Mouse (Mus musculus) stomach, embryonic 15.5 days (tissue): ENCODE data around the gene Iqcf4. TPM values are rescaled to one million over a fixed set of nuclear protein-coding genes. Genes with fewer than 3 reads are reported as not detected.

Experiments
- polyA plus RNA-seq: library from polyadenylated mRNA; unstranded; fragments of >200 nt; fragmentation: Nextera tagmentation; extraction: Ambion mirVana; gene quantifications from 2 replicates; pipeline ENCODE4 v1.2.1, GENCODE M21; 2015

Iqcf4 gene
- polyA plus RNA-seq, 1 experiment from 2014 or later: not detected

Other genes with a start within 250 kb of the Iqcf4 start
- gene Dusp7, start 202.4 kb downstream of the Iqcf4 start, polyA plus RNA-seq: 16.8 and 17.1 TPM in 2 replicates
- gene Rpl29, start 141.5 kb downstream of the Iqcf4 start, polyA plus RNA-seq: 805 and 953 TPM in 2 replicates
- gene Acy1, start 132.7 kb downstream of the Iqcf4 start, polyA plus RNA-seq: 37.9 and 50.7 TPM in 2 replicates
- gene Abhd14b, start 123.5 kb downstream of the Iqcf4 start, polyA plus RNA-seq: 26.2 and 26.9 TPM in 2 replicates
- 48.6 and 48.7 TPM in 2 replicates for gene Abhd14a, start 123.3 kb downstream of the Iqcf4 start, polyA plus RNA-seq
- gene Pcbp4, start 117.7 kb downstream of the Iqcf4 start, polyA plus RNA-seq: 51.8 and 58.9 TPM in 2 replicates
- 0.19 and 0.42 TPM in 2 replicates for gene Gpr62, start 105.1 kb downstream of the Iqcf4 start, polyA plus RNA-seq
- 44.3 and 46.5 TPM in 2 replicates for gene Rrp9, start 95.0 kb downstream of the Iqcf4 start, polyA plus RNA-seq
- gene Parp3, start 94.0 kb downstream of the Iqcf4 start, polyA plus RNA-seq: 2.9 and 3.7 TPM in 2 replicates
- gene Iqcf1, start 71.0 kb downstream of the Iqcf4 start, polyA plus RNA-seq: not detected in 2 replicates
- gene Iqcf5, start 56.4 kb downstream of the Iqcf4 start, polyA plus RNA-seq: not detected in 2 replicates
- not detected in 2 replicates for gene Iqcf3, start 9.4 kb downstream of the Iqcf4 start, polyA plus RNA-seq
- gene Iqcf6, start 55.6 kb upstream of the Iqcf4 start, polyA plus RNA-seq: not detected in 2 replicates
- not detected in 2 replicates for gene Grm2, start 85.1 kb upstream of the Iqcf4 start, polyA plus RNA-seq
- 51.5 and 53.7 TPM in 2 replicates for gene Tex264, start 114.9 kb upstream of the Iqcf4 start, polyA plus RNA-seq
- gene Rad54l2, start 218.2 kb upstream of the Iqcf4 start, polyA plus RNA-seq: 5.8 and 6.2 TPM in 2 replicates